Mouse (Mus musculus): Measurements from ENCODE around the gene Cdnf. TPM values are rescaled to one million over a fixed set of nuclear protein-coding genes. Genes with fewer than 3 reads are reported as not detected.

Cdnf gene
- total and polyA plus RNA-seq, 3 experiments: 0.39 to 0.77 TPM; not detected in 1

DNA sequence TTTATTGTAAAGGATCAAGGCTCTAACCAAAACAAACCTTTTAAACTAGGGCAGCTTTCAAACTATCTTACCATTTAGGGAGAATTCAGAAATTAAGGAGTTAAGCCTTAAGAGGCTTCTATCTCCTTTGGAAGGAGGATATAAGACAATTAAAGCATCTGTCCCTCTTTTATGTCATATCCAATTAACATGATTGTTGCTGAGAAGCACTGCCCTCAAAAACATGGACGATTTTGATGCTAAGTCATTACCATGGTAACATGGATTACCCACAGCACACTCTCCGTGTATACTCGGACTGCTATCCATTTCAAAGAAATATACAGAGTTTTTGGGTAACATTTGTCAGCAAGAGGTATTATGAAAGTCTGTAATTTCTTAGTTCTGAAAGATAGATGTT is 23.0 kb upstream of the Cdnf start:
- TF ChIP-seq MAX (IDR thresholded peaks at IDR 0.05; ENCODE audit: low read length) (no peak), USF1 (IDR thresholded peaks at IDR 0.05; ENCODE audit: low read depth, low read length) (no peak), ZNF384 (IDR thresholded peaks at IDR 0.05; ENCODE audit: low read depth, low read length) (no peak), NRF1 (IDR thresholded peaks at IDR 0.05; ENCODE audit: insufficient read depth, low read depth, low read length, poor library complexity, severe bottlenecking) (no peak), ETS1 (IDR thresholded peaks at IDR 0.05; ENCODE audit: low read depth, low read length) (no peak), RAD21 (IDR thresholded peaks at IDR 0.05; ENCODE audit: low read depth, low read length) (no peak), JUND (IDR thresholded peaks at IDR 0.05; ENCODE audit: low read depth, low read length) (no peak), ELF1 (IDR thresholded peaks at IDR 0.05; ENCODE audit: low read depth, low read length) (no peak), MAZ (IDR thresholded peaks at IDR 0.05; ENCODE audit: low read depth, low read length) (no peak), TBP (IDR thresholded peaks at IDR 0.05; ENCODE audit: low read depth, low read length) (no peak), RCOR1 (IDR thresholded peaks at IDR 0.05; ENCODE audit: low read depth, low read length) (no peak), POLR2A (IDR thresholded peaks at IDR 0.05; ENCODE audit: control insufficient read depth in 1 of 2, insufficient read depth in 1 of 2, low read depth in 1 of 2, low read length in 2 of 2, poor library complexity in 1 of 2) (no peak), NELFE (IDR thresholded peaks at IDR 0.05; ENCODE audit: low read depth, low read length) (no peak), CTCF (IDR thresholded peaks at IDR 0.05 in 2 of 3, conservative IDR thresholded peaks at IDR 0.05 in 1 of 3; ENCODE audit: control insufficient read depth in 1 of 3, insufficient read depth in 1 of 3, low read depth in 2 of 3, low read length in 3 of 3, poor library complexity in 1 of 3, severe bottlenecking in 1 of 3) (no peak), POLR2AphosphoS5 (IDR thresholded peaks at IDR 0.05; ENCODE audit: borderline replicate concordance, low read depth, low read length) (no peak), GATA1 (IDR thresholded peaks at IDR 0.05; ENCODE audit: low read depth, low read length) (no peak), EP300 (IDR thresholded peaks at IDR 0.05; ENCODE audit: low read depth in 1 of 2, low read length in 2 of 2) (no peak), MAFK (IDR thresholded peaks at IDR 0.05; ENCODE audit: borderline replicate concordance, low read depth, low read length) (no peak)
- no peaks in the 10 kb centered on the region for H3K4me1 ChIP-seq (ENCODE audit: control insufficient read depth in 1 of 2, insufficient read depth in 2 of 2, low read length in 2 of 2)
- DNase-seq (ENCODE audit: low read depth, low spot score): no peak
- H3K79me2 ChIP-seq (ENCODE audit: control insufficient read depth, insufficient read depth, low read length, poor library complexity): no peaks in the 10 kb centered on the region
- no peak overlapping the region for H3K27ac ChIP-seq (ENCODE audit: control insufficient read depth, low read depth, low read length)
- H3K27me3 ChIP-seq (ENCODE audit: control insufficient read depth in 1 of 2, insufficient read depth in 2 of 2, low read length in 2 of 2): no peaks in the 10 kb centered on the region
- H3K9ac ChIP-seq (ENCODE audit: control insufficient read depth, low read depth, low read length, poor library complexity, severe bottlenecking): no peak overlapping the region
- H3K9me3 ChIP-seq (replicated peaks; ENCODE audit: insufficient read depth, low read length): no peaks in the 10 kb centered on the region
- peaks cover 0 to 21% of the 10 kb centered on the region in 2 experiments; a peak in 2 of 4 replicates for H3K36me3 ChIP-seq (ENCODE audit: control insufficient read depth in 1 of 2, insufficient read depth in 2 of 2, low read length in 2 of 2)
- H3K4me3 ChIP-seq (ENCODE audit: control insufficient read depth in 1 of 2, insufficient read depth in 1 of 2, low read depth in 2 of 2, low read length in 2 of 2): no peak overlapping the region

DNA sequence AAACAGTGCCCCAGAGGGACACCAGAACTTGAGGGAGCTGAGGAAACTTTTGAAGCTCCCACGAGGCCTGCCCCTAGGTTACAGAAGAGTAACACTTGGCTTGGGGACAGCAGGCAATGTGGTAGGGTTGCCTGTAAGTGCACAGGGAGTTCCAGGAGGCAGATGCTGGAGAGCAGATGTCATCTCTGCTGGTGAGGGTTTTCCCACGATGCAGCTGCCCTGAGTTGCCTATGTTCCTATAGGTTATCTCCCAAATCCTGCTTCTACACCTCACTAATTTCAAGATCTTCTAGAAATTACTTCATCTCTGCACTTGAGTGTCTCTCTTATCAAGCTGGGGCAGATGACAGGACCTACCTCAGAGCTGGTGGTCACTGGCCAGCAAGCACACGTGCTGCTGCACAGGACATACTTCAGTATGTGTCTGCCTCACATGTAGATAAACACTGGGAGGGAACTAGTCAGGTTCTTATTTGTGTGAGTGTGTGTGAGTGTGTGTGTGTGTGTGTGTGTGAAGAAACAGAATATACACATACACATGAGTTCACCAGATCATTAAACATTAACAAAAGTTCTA is 18.9 kb upstream of the Cdnf start:
- no peak overlapping the region for H3K27ac ChIP-seq (ENCODE audit: control insufficient read depth, low read depth, low read length)
- TF ChIP-seq NELFE (IDR thresholded peaks at IDR 0.05; ENCODE audit: low read depth, low read length) (no peak), TAL1 (IDR thresholded peaks at IDR 0.05; ENCODE audit: low read length) (no peak), SIN3A (IDR thresholded peaks at IDR 0.05; ENCODE audit: low read length) (no peak)
- H3K36me3 ChIP-seq (ENCODE audit: control insufficient read depth in 1 of 2, insufficient read depth in 2 of 2, low read length in 2 of 2): peaks cover 0 to 26% of the 10 kb centered on the region in 2 experiments; a peak in 3 of 4 replicates
- H3K9ac ChIP-seq (ENCODE audit: control insufficient read depth, low read depth, low read length, poor library complexity, severe bottlenecking): no peak overlapping the region
- H3K9me3 ChIP-seq (replicated peaks; ENCODE audit: insufficient read depth, low read length): no peaks in the 10 kb centered on the region
- H3K4me3 ChIP-seq (ENCODE audit: control insufficient read depth in 1 of 2, insufficient read depth in 1 of 2, low read depth in 2 of 2, low read length in 2 of 2): no peak overlapping the region
- H3K79me2 ChIP-seq (ENCODE audit: control insufficient read depth, insufficient read depth, low read length, poor library complexity): no peaks in the 10 kb centered on the region; the same call in 1 of the 2 replicates
- H3K27me3 ChIP-seq (ENCODE audit: control insufficient read depth in 1 of 2, insufficient read depth in 2 of 2, low read length in 2 of 2): no peaks in the 10 kb centered on the region
- DNase-seq (ENCODE audit: low read depth, low spot score): no peak
- H3K4me1 ChIP-seq (ENCODE audit: control insufficient read depth in 1 of 2, insufficient read depth in 2 of 2, low read length in 2 of 2): no peaks in the 10 kb centered on the region

Measured in MEL (cell line).